Mouse (Mus musculus): Measurements from ENCODE around the gene Gpkow.
"Not testable (repeated sequence)": the region's sequence is repeated elsewhere in the genome, so short reads cannot be mapped to it uniquely, and the experiment has no call there.

DNA sequence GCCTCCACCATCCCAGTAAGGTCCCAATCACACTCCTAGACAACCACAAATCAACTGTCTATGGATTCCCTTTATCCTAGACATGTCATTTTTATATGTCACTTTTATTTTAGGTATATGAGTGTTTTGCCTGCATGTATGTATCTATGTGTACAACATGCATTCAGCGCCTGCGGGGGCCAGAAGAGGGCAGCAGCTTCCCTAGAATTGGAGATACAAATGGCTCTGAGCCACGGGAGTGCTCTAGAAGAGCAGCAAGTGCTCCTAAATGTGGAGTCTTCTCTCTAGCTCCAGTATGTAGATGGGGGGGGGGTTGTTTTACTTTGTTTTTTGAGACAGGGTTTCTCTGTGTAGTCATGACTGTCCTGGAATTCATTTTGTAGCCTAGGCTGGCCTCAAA, 56.7 kb downstream of the Gpkow start:
- TF ChIP-seq GATA1, TAL1 (IDR thresholded peaks at IDR 0.05; ENCODE audit: low read length): not testable (repeated sequence)

Measured in erythroblast, embryonic 14.5 days (primary cell).